Mouse (Mus musculus): ENCODE measurements around the gene Hpd. TPM values are rescaled to one million over a fixed set of nuclear protein-coding genes. Genes with fewer than 3 reads are reported as not detected.
A peak's percentile ranks its signal among the peaks of the same experiment; 100 is the strongest.

Hpd gene
- polyA plus RNA-seq, 1 experiment: not detected

- TF ChIP-seq POLR2A (IDR thresholded peaks at IDR 0.05; ENCODE audit: borderline replicate concordance, extremely low read depth, insufficient read depth, insufficient read length, poor library complexity, severe bottlenecking) (no peak), CTCF (IDR thresholded peaks at IDR 0.05; ENCODE audit: borderline replicate concordance, extremely low read depth, insufficient read depth, insufficient read length) (peak; percentile 79)
- DNase-seq (ENCODE audit: low read depth): peak; percentile 87
These were observed 27.1 kb downstream of the Hpd start for GRCm38 (mm10) chr5:123155425-123155824.

GRCm38 (mm10) chr5:123152901-123153300 is 29.6 kb downstream of the Hpd start:
- DNase-seq (ENCODE audit: low read depth): no peak
- no peak for TF ChIP-seq POLR2A (IDR thresholded peaks at IDR 0.05; ENCODE audit: borderline replicate concordance, extremely low read depth, insufficient read depth, insufficient read length, poor library complexity, severe bottlenecking)

- no peak for TF ChIP-seq POLR2A (IDR thresholded peaks at IDR 0.05; ENCODE audit: borderline replicate concordance, extremely low read depth, insufficient read depth, insufficient read length, poor library complexity, severe bottlenecking)
- no peak for TF ChIP-seq CTCF (IDR thresholded peaks at IDR 0.05; ENCODE audit: borderline replicate concordance, extremely low read depth, insufficient read depth, insufficient read length)
- no peak for DNase-seq (ENCODE audit: low read depth)
These were observed 30.7 kb downstream of the Hpd start for GRCm38 (mm10) chr5:123151707-123152362.

- peak; percentile 70 for DNase-seq (ENCODE audit: low read depth)
- TF ChIP-seq CTCF (IDR thresholded peaks at IDR 0.05; ENCODE audit: borderline replicate concordance, extremely low read depth, insufficient read depth, insufficient read length): no peak
- TF ChIP-seq POLR2A (IDR thresholded peaks at IDR 0.05; ENCODE audit: borderline replicate concordance, extremely low read depth, insufficient read depth, insufficient read length, poor library complexity, severe bottlenecking): no peak
These were observed 31.4 kb downstream of the Hpd start for GRCm38 (mm10) chr5:123151077-123151476.

DNA sequence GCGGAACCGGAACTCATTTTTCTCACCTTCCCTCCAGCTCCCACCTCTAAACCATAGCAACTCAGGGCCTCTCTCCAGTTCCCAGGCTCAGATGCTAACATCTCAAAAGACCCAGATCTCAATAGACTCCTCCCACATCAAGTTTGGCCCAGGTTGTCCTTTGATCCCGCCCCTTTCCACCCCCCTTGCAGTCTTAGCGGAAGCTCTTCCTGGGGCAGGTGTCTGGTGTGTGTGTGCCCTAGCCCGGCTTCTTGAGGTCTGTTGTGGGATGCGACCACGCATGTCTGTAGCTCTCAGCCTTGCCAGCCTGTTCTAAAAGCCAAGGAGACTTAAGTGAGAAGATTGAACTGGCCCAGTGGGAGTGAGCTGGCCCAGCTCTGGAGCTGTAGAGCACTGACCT is 31.9 kb downstream of the Hpd start:
- TF ChIP-seq CTCF (IDR thresholded peaks at IDR 0.05; ENCODE audit: borderline replicate concordance, extremely low read depth, insufficient read depth, insufficient read length): no peak
- TF ChIP-seq POLR2A (IDR thresholded peaks at IDR 0.05; ENCODE audit: borderline replicate concordance, extremely low read depth, insufficient read depth, insufficient read length, poor library complexity, severe bottlenecking): no peak
- DNase-seq (ENCODE audit: low read depth): peak; percentile 9

- no peak for TF ChIP-seq POLR2A (IDR thresholded peaks at IDR 0.05; ENCODE audit: borderline replicate concordance, extremely low read depth, insufficient read depth, insufficient read length, poor library complexity, severe bottlenecking)
- TF ChIP-seq CTCF (IDR thresholded peaks at IDR 0.05; ENCODE audit: borderline replicate concordance, extremely low read depth, insufficient read depth, insufficient read length): peak; percentile 98
- DNase-seq (ENCODE audit: low read depth): peak; percentile 94
These were observed 32.8 kb downstream of the Hpd start for GRCm38 (mm10) chr5:123149451-123150400.

DNA sequence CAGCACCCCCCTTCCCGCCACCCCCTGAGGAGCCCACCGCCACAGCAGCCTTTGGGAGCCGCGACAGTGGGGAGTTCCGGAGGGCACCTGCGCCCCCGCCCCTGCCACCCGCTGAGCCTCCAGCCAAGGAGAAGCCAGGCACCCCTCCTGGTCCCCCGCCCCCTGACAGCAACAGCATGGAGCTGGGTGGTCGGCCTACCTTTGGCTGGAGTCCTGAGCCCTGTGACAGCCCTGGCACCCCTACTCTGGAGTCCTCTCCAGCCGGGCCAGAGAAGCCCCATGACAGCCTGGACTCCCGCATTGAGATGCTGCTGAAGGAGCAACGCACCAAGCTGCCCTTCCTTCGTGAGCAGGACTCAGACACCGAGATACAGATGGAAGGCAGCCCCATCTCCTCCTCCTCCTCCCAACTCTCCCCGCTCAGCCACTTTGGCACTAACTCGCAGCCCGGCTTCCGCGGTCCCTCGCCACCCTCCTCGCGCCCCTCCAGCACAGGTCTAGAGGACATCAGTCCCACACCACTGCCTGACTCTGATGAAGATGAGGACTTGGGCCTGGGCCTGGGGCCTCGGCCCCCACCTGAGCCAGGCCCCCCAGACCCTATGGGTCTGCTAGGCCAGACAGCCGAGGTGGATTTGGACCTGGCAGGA is 34.3 kb downstream of the Hpd start:
- no peak for TF ChIP-seq CTCF (IDR thresholded peaks at IDR 0.05; ENCODE audit: borderline replicate concordance, extremely low read depth, insufficient read depth, insufficient read length)
- TF ChIP-seq POLR2A (IDR thresholded peaks at IDR 0.05; ENCODE audit: borderline replicate concordance, extremely low read depth, insufficient read depth, insufficient read length, poor library complexity, severe bottlenecking): no peak
- peak; percentile 5 for DNase-seq (ENCODE audit: low read depth)

DNA sequence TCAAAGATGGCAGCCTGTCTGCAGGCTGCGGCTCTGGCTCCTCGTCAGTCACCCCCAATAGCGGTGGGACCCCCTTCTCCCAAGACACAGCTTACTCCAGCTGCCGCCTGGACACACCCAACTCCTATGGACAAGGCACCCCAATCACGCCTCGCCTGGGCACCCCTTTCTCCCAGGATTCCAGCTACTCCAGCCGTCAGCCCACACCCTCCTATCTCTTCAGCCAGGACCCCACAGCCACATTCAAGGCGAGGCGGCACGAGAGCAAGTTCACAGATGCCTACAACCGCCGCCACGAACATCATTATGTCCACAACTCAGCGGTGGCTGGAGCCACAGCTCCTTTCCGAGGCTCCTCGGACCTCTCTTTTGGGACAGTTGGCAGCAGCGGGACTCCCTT is 35.0 kb downstream of the Hpd start:
- TF ChIP-seq POLR2A (IDR thresholded peaks at IDR 0.05; ENCODE audit: borderline replicate concordance, extremely low read depth, insufficient read depth, insufficient read length, poor library complexity, severe bottlenecking) (no peak), CTCF (IDR thresholded peaks at IDR 0.05; ENCODE audit: borderline replicate concordance, extremely low read depth, insufficient read depth, insufficient read length) (no peak)
- DNase-seq (ENCODE audit: low read depth): no peak

DNA sequence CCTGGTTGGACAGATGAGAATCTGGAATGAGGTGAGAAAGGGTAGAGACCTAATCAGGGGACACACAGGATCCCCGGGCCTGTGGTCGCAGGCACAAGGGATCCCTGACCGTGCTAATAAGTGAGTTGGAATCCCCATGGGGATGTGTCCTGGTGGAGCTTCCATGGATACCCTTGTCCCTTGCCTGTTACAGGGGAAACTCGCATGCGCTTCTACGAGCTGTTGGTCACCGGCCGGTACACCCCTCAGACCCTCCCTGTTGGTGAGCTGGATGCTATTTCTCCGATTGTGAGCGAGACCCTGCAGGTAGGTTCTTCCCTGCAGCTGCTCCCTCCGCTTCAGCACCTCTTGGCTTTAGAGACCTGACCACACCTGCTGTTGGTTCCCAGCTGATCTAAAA is 36.2 kb downstream of the Hpd start:
- DNase-seq (ENCODE audit: low read depth): no peak
- no peak for TF ChIP-seq CTCF (IDR thresholded peaks at IDR 0.05; ENCODE audit: borderline replicate concordance, extremely low read depth, insufficient read depth, insufficient read length)
- TF ChIP-seq POLR2A (IDR thresholded peaks at IDR 0.05; ENCODE audit: borderline replicate concordance, extremely low read depth, insufficient read depth, insufficient read length, poor library complexity, severe bottlenecking): no peak

- DNase-seq (ENCODE audit: low read depth): peak; percentile 23
- TF ChIP-seq POLR2A (IDR thresholded peaks at IDR 0.05; ENCODE audit: borderline replicate concordance, extremely low read depth, insufficient read depth, insufficient read length, poor library complexity, severe bottlenecking) (no peak), CTCF (IDR thresholded peaks at IDR 0.05; ENCODE audit: borderline replicate concordance, extremely low read depth, insufficient read depth, insufficient read length) (no peak)
These were observed 37.6 kb downstream of the Hpd start for GRCm38 (mm10) chr5:123144746-123145590.
